Mouse (Mus musculus) lung, embryonic 15.5 days (tissue): ENCODE results near the gene Usp10. TPM values are rescaled to one million over a fixed set of nuclear protein-coding genes. Genes with fewer than 3 reads are reported as not detected.

ENCODE experiments used
- ATAC-seq: fragments of 200-750 bp; cut with Nextera tagmentation; 2 replicates; pipeline ENCODE4 v1.8.0; 2017; ENCODE audit warnings: moderate number of reproducible peaks, borderline replicate concordance; ENCODE audit not compliant: low FRiP score, low TSS enrichment; ENCODE audit errors: extremely low read depth
- H3K27ac ChIP-seq: fragments of 300-500 bp; sonication (generic); 2 replicates; pipeline ENCODE4 v1.5.1; 2015; ENCODE audit warnings: moderate library complexity, mild to moderate bottlenecking, inconsistent platforms
- H3K27me3 ChIP-seq: fragments of 300-500 bp; sonication (generic); 2 replicates; pipeline ENCODE4 v1.6.1; 2015; ENCODE audit warnings: inconsistent platforms
- H3K36me3 ChIP-seq: fragments of 300-500 bp; sonication (generic); 2 replicates; pipeline ENCODE4 v1.6.1; 2015; ENCODE audit warnings: inconsistent platforms
- H3K4me1 ChIP-seq: fragments of 300-500 bp; sonication (generic); 2 replicates; pipeline ENCODE4 v1.6.1; 2015; ENCODE audit warnings: inconsistent platforms
- H3K4me2 ChIP-seq: fragments of 300-500 bp; sonication (generic); 2 replicates; pipeline ENCODE4 v1.6.1; 2015; ENCODE audit warnings: inconsistent platforms, mild to moderate bottlenecking, moderate library complexity
- H3K4me3 ChIP-seq: fragments of 300-500 bp; sonication (generic); 2 replicates; pipeline ENCODE4 v1.5.1; 2015; ENCODE audit warnings: mild to moderate bottlenecking, inconsistent platforms
- H3K9ac ChIP-seq: fragments of 300-500 bp; sonication (generic); 2 replicates; pipeline ENCODE4 v1.6.1; 2015; ENCODE audit warnings: inconsistent platforms
- H3K9me3 ChIP-seq: fragments of 300-500 bp; sonication (generic); 2 replicates; pipeline ENCODE4 v1.6.1; 2016; ENCODE audit warnings: inconsistent platforms
- WGBS: fragments of 180-500 bp; shearing (Covaris S2); methylation state at CpG from one replicate; pipeline ENCODE4 v1.1.7; 2015; 5-methylcytosine and 5-hydroxymethylcytosine counted together
- polyA plus RNA-seq: library from polyadenylated mRNA; unstranded; fragments of >200 nt; fragmentation: Nextera tagmentation; extraction: Ambion mirVana; gene quantifications from 2 replicates; pipeline ENCODE4 v1.2.1, GENCODE M21; 2015

Usp10 gene
- polyA plus RNA-seq, 1 experiment from 2014 or later = 135 TPM

GRCm38 (mm10) chr8:119916237-119916892 is 6.2 kb downstream of the Usp10 start:
- no peak for ATAC-seq
- H3K27me3 ChIP-seq = no peaks in the 10 kb centered on the region
- no peaks in the 10 kb centered on the region for H3K36me3 ChIP-seq
- no peak overlapping the region for H3K4me3 ChIP-seq
- H3K9me3 ChIP-seq = no peaks in the 10 kb centered on the region
- H3K27ac ChIP-seq = no peak overlapping the region
- H3K4me2 ChIP-seq = no peak overlapping the region
- H3K9ac ChIP-seq = no peak overlapping the region
- peaks cover 55% of the 10 kb centered on the region for H3K4me1 ChIP-seq
- WGBS = 62% methylated on average over 16 of the region's 16 CpGs

GRCm38 (mm10) chr8:119917415-119917814 is 7.3 kb downstream of the Usp10 start:
- H3K36me3 ChIP-seq = no peaks in the 10 kb centered on the region
- H3K9ac ChIP-seq = no peak overlapping the region
- H3K4me1 ChIP-seq = peaks cover 51% of the 10 kb centered on the region
- no peak overlapping the region for H3K4me3 ChIP-seq
- no peak overlapping the region for H3K4me2 ChIP-seq
- H3K9me3 ChIP-seq = no peaks in the 10 kb centered on the region
- no peaks in the 10 kb centered on the region for H3K27me3 ChIP-seq
- H3K27ac ChIP-seq = no peak overlapping the region
- no peak for ATAC-seq
- 82% methylated on average over 3 of the region's 3 CpGs for WGBS

GRCm38 (mm10) chr8:119918155-119918567 is 8.0 kb downstream of the Usp10 start:
- no peaks in the 10 kb centered on the region for H3K9me3 ChIP-seq
- no peak overlapping the region for H3K27ac ChIP-seq
- ATAC-seq = peak; percentile 80; the same call in 1 of the 2 replicates
- H3K4me2 ChIP-seq = no peak overlapping the region
- 43% methylated on average over 1 of the region's 1 CpGs for WGBS
- no peaks in the 10 kb centered on the region for H3K27me3 ChIP-seq
- no peak overlapping the region for H3K9ac ChIP-seq
- peaks cover 44% of the 10 kb centered on the region for H3K4me1 ChIP-seq
- H3K36me3 ChIP-seq = no peaks in the 10 kb centered on the region
- H3K4me3 ChIP-seq = no peak overlapping the region

DNA sequence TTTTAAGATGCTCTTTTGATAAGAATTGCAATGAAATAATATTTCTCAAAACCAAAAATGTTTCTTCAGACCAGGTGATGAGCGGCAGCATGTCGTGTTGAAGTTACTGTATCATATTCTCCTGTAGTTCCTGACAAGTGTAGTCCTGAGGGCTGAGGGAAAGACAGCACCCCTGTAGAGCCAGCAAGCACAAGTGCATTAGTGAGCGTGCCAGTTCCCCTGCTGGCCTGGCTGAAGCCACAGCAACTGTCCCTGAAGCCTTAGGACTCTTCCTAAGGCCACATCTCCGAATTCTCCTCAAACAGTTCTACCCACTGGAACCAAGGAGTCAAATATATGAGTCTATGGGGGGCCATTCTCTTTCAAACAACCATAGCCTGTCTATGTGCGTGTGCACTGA is 13.1 kb downstream of the Usp10 start:
- Histone ChIP-seq H3K9me3 (no peaks in the 10 kb centered on the region), H3K27me3 (no peaks in the 10 kb centered on the region), H3K4me3 (no peak overlapping the region), H3K36me3 (0 out of 2 replicates have a peak, but pooled peaks cover 3% of the 10 kb centered on the region), H3K4me2 (no peak overlapping the region), H3K9ac (no peak overlapping the region), H3K27ac (no peak overlapping the region), H3K4me1 (peaks cover 14% of the 10 kb centered on the region; the same call in 1 of the 2 replicates)
- 84% methylated on average over 5 of the region's 5 CpGs for WGBS
- ATAC-seq = no peak

DNA sequence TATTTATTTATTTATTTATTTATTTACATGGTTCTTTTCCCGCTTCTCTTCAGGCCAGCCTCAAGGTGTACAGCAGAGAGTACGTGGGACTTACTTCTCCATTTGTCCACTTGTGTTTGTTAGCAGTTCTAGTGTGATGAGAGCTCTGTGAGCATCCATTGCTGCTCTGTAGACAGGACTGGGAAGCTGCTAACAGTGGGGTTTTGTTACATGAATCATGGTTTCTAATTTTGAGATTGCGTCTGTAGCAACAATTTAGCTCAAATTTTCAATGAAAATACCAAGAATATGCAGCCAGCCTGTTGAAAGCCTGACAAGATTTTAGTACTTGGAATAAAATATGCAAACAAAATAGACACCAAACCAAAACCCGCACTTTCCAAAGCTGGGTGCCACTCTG is 15.3 kb downstream of the Usp10 start:
- Histone ChIP-seq H3K27me3 (no peaks in the 10 kb centered on the region), H3K9ac (no peak overlapping the region), H3K9me3 (no peaks in the 10 kb centered on the region), H3K36me3 (0 out of 2 replicates have a peak, but pooled peaks cover 3% of the 10 kb centered on the region), H3K27ac (no peak overlapping the region), H3K4me1 (peaks cover 14% of the 10 kb centered on the region; the same call in 1 of the 2 replicates), H3K4me2 (no peak overlapping the region), H3K4me3 (no peak overlapping the region)
- WGBS = 82% methylated on average over 4 of the region's 4 CpGs
- ATAC-seq = no peak

DNA sequence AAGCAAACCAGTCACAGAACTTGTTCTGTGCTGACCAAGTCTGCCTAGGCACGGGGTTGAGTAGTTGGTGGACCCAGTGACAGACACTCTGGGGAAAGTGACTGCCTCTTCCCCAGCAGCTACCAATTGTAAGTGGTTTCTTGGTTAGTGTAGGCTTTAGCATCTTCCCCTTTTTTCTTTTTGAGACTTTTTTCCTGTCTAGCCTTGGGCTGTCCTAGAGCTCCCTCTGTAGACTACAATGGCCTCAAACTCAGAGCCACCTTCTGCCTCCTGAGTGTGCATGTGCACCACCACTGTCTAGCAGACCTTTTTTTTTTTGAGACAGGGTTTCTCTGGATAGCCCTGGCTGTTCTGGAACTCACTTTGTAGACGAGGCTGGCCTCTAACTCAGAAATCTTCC is 16.3 kb downstream of the Usp10 start:
- H3K4me2 ChIP-seq = no peak overlapping the region
- 0 out of 2 replicates have a peak, but pooled peaks have one; percentile 29 for ATAC-seq
- no peak overlapping the region for H3K4me3 ChIP-seq
- H3K27ac ChIP-seq = no peak overlapping the region
- peaks cover 14% of the 10 kb centered on the region; the same call in 1 of the 2 replicates for H3K4me1 ChIP-seq
- no peaks in the 10 kb centered on the region for H3K27me3 ChIP-seq
- no peaks in the 10 kb centered on the region for H3K9me3 ChIP-seq
- H3K36me3 ChIP-seq = 0 out of 2 replicates have a peak, but pooled peaks cover 3% of the 10 kb centered on the region
- 69% methylated on average over 2 of the region's 2 CpGs for WGBS
- no peak overlapping the region for H3K9ac ChIP-seq

DNA sequence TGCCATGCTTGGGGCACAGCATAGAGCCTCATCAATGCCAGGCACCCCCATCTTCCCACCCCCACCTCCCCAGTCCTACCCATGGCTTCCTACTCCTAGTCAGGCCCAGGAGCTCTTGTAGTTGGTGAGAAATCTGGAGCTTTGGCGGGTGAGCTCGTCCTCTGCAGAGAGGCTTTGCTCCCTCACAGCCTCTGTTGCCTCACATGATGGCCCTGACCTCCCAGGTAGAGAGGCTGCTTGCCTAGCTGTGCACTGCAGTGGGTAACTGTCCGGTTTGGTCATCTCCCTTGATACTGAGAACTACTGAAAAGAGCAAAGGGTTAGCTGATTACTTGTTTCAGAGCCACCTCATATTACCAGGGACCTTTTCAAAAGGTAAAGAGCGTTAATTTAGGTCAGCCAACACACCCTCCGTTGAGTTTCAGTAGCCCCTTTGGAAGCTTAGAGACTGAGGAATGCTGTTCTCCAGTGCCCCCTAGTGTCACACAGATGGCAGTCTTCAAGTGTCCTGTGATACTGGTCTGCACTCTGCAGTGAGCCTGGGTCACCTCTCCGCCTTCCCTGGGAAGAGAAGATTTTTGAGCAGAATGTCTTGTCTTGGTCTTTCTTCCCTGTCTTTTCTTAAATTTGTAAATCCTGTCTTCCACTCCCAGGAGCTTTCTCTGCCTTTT is 17.4 kb downstream of the Usp10 start:
- Histone ChIP-seq H3K4me3 (no peak overlapping the region), H3K9ac (no peak overlapping the region), H3K4me1 (0 out of 2 replicates have a peak, but pooled peaks cover 10% of the 10 kb centered on the region), H3K4me2 (no peak overlapping the region), H3K9me3 (no peaks in the 10 kb centered on the region), H3K36me3 (0 out of 2 replicates have a peak, but pooled peaks cover 3% of the 10 kb centered on the region), H3K27ac (no peak overlapping the region), H3K27me3 (no peaks in the 10 kb centered on the region)
- 42% methylated on average over 6 of the region's 6 CpGs for WGBS
- peak; percentile 77 for ATAC-seq

DNA sequence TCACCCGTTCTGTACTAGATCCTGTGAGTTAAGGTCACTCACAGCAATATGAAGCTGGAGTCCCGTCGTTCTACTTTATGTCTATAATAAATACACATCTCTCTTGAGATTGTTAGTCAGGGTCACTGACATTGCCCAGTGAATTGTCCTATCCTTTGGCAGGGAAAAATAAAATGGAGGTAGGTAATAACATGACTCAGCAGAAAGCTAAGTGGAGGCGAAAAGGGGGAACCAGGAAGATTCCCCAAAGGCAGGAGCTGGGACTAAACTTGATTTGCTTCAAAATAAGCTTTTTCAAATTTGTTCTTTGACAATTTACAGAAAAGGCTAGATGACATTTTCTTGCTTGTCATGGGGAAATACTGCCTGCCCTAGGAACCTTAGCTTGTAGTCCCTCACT is 21.2 kb downstream of the Usp10 start:
- no peak overlapping the region for H3K27ac ChIP-seq
- WGBS = 69% methylated on average over 4 of the region's 4 CpGs
- H3K36me3 ChIP-seq = peaks cover 13% of the 10 kb centered on the region; the same call in 1 of the 2 replicates
- H3K9ac ChIP-seq = no peak overlapping the region
- no peak for ATAC-seq
- no peak overlapping the region for H3K4me2 ChIP-seq
- H3K27me3 ChIP-seq = no peaks in the 10 kb centered on the region
- 0 out of 2 replicates have a peak, but pooled peaks cover 10% of the 10 kb centered on the region for H3K4me1 ChIP-seq
- no peak overlapping the region for H3K4me3 ChIP-seq
- no peaks in the 10 kb centered on the region for H3K9me3 ChIP-seq

GRCm38 (mm10) chr8:119933681-119934080 is 23.5 kb downstream of the Usp10 start:
- no peak overlapping the region for H3K9ac ChIP-seq
- H3K27me3 ChIP-seq = no peaks in the 10 kb centered on the region
- no peak for ATAC-seq
- H3K4me1 ChIP-seq = 0 out of 2 replicates have a peak, but pooled peaks cover 4% of the 10 kb centered on the region
- WGBS = 92% methylated on average over 4 of the region's 4 CpGs
- H3K4me3 ChIP-seq = no peak overlapping the region
- H3K4me2 ChIP-seq = no peak overlapping the region
- H3K27ac ChIP-seq = no peak overlapping the region
- H3K9me3 ChIP-seq = no peaks in the 10 kb centered on the region
- H3K36me3 ChIP-seq = peaks cover 25% of the 10 kb centered on the region

GRCm38 (mm10) chr8:119935541-119935940 is 25.4 kb downstream of the Usp10 start:
- Histone ChIP-seq H3K4me2 (no peak overlapping the region), H3K27ac (no peak overlapping the region), H3K36me3 (peaks cover 25% of the 10 kb centered on the region), H3K4me1 (0 out of 2 replicates have a peak, but pooled peaks cover 4% of the 10 kb centered on the region), H3K4me3 (no peak overlapping the region), H3K27me3 (no peaks in the 10 kb centered on the region), H3K9ac (no peak overlapping the region), H3K9me3 (no peaks in the 10 kb centered on the region)
- 67% methylated on average over 6 of the region's 6 CpGs for WGBS
- ATAC-seq = no peak

GRCm38 (mm10) chr8:119938481-119938880 is 28.3 kb downstream of the Usp10 start:
- Histone ChIP-seq H3K4me1 (0 out of 2 replicates have a peak, but pooled peaks cover 4% of the 10 kb centered on the region), H3K27me3 (no peaks in the 10 kb centered on the region), H3K9me3 (no peaks in the 10 kb centered on the region), H3K27ac (no peak overlapping the region), H3K4me3 (no peak overlapping the region), H3K4me2 (no peak overlapping the region), H3K36me3 (peaks cover 46% of the 10 kb centered on the region), H3K9ac (no peak overlapping the region)
- ATAC-seq = no peak
- WGBS = 73% methylated on average over 7 of the region's 7 CpGs

- H3K9ac ChIP-seq = no peak overlapping the region
- ATAC-seq = no peak
- no peaks in the 10 kb centered on the region for H3K27me3 ChIP-seq
- no peaks in the 10 kb centered on the region for H3K9me3 ChIP-seq
- no peak overlapping the region for H3K27ac ChIP-seq
- H3K4me3 ChIP-seq = no peak overlapping the region
- peaks cover 45% of the 10 kb centered on the region for H3K36me3 ChIP-seq
- H3K4me1 ChIP-seq = 0 out of 2 replicates have a peak, but pooled peaks cover 4% of the 10 kb centered on the region
- WGBS = 91% methylated on average over 2 of the region's 2 CpGs
- no peak overlapping the region for H3K4me2 ChIP-seq
These were observed 29.2 kb downstream of the Usp10 start for GRCm38 (mm10) chr8:119939336-119939735.
